Mouse (Mus musculus): ENCODE measurements around the gene Nhp2. TPM values are rescaled to one million over a fixed set of nuclear protein-coding genes. Genes with fewer than 3 reads are reported as not detected.

The Nhp2 gene
- total and polyA plus RNA-seq, 2 experiments from 2014 or later, result 43.9 to 105 TPM

DNA sequence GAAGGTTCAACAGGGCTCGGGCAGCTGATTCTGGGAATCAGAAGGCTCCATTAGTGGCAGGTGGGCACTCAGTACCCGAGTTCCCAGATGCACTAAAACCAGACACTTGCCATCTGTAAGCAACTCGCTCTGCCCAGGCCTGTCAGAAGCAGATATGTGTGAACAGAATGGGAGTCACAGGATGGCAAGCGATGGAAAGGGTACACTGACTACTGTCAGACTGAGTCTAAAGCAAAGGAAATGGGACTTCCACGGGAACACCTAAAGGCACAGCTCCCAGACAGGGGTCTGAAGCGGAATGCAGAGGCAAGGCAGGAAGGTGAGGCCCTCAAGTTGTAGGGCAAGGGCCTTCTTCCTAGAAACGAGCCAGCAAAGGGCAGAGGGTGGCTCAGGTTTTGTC is 26.7 kb downstream of the Nhp2 start:
- no peak for ATAC-seq
- H3K9ac ChIP-seq (replicated peaks; ENCODE audit: low read length), result no peak overlapping the region

DNA sequence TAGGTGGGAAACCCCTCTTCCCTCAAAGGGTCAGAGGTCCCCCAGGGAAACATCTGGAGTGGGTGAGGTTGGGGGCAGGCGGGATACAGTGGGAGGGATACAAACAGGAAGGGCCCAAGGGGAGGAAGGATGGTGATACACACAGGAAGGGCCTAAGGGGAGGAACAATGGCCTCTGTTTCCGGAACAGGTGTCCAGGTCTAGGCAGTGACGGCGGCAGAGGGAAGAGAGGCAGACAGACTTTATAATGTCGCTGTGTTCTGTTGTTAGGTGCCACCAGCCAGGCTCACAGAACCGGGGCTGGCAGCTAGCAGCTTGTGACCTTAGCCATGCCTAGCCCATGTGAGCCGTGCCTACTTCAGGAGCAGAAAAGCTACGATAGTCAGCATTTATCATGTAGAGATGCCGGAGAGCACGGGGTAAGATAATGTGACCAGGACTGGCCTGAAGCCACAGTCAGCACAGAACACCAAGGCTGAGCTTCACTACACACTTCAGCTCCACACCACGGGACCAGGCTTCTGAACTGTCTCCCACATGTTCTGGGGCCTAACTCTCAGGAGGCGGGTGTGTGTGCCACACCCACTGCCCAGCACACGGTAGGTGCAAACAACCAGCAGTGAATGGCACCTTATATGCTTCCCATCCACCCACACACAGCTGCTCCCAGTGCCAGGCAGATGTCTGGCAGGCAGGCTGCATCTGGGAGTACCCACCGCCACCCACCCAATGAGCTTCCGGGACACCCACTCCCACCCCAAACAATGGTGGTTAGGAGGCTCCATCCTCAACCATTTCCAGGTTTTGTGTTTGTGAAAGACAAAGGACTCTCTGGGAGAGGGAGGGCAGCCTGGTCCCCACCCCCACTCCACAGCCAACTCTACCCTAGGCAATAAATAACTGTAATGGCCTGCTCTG is 27.5 kb downstream of the Nhp2 start:
- 80% methylated on average over 15 of the region's 15 CpGs for WGBS
- ATAC-seq, result no peak

More for the DNA sequence above, 26.7 kb downstream of the Nhp2 start:
- DNase-seq (ENCODE audit: low spot score), result no peak
- H3K9me3 ChIP-seq (ENCODE audit: low read length), result no peaks in the 10 kb centered on the region
- no peak overlapping the region for H3K4me3 ChIP-seq (ENCODE audit: low read length)
- peaks cover 4% of the 10 kb centered on the region; the same call in 1 of the 2 replicates for H3K4me1 ChIP-seq (ENCODE audit: insufficient read depth, low read length)
- H3K27me3 ChIP-seq (ENCODE audit: insufficient read depth, low read length), result no peaks in the 10 kb centered on the region
- 83% methylated on average over 7 of the region's 7 CpGs for WGBS
- no peak overlapping the region for H3K4me2 ChIP-seq (ENCODE audit: low read depth, low read length)
- no peak overlapping the region for H3K27ac ChIP-seq
- TF ChIP-seq CTCF (IDR thresholded peaks at IDR 0.05; ENCODE audit: low read depth), result no peak
- H3K36me3 ChIP-seq (ENCODE audit: insufficient read depth, low read length), result peaks cover 5% of the 10 kb centered on the region; the same call in 1 of the 2 replicates

GRCm38 (mm10) chr11:51648566-51648965 is 29.0 kb downstream of the Nhp2 start:
- Histone ChIP-seq H3K27me3 (ENCODE audit: insufficient read depth, low read length) (no peaks in the 10 kb centered on the region), H3K27ac (no peak overlapping the region), H3K4me3 (ENCODE audit: low read length) (no peak overlapping the region), H3K9ac (replicated peaks; ENCODE audit: low read length) (0 out of 2 replicates have a peak overlapping the region, but pooled peaks have one; percentile 81), H3K4me1 (ENCODE audit: insufficient read depth, low read length) (peaks cover 4% of the 10 kb centered on the region; the same call in 1 of the 2 replicates), H3K36me3 (ENCODE audit: insufficient read depth, low read length) (peaks cover 2% of the 10 kb centered on the region; the same call in 1 of the 2 replicates), H3K9me3 (ENCODE audit: low read length) (no peaks in the 10 kb centered on the region), H3K4me2 (ENCODE audit: low read depth, low read length) (peak overlapping the region; percentile 85)
- ATAC-seq (no peak), DNase-seq (ENCODE audit: low spot score) (peak; percentile 31)
- WGBS, result 13% methylated on average over 3 of the region's 3 CpGs
- TF ChIP-seq CTCF (IDR thresholded peaks at IDR 0.05; ENCODE audit: low read depth), result no peak

More for the DNA sequence above, 27.5 kb downstream of the Nhp2 start:
- H3K4me1 ChIP-seq (ENCODE audit: insufficient read depth, low read length), result peaks cover 4% of the 10 kb centered on the region; the same call in 1 of the 2 replicates
- H3K4me2 ChIP-seq (ENCODE audit: low read depth, low read length), result no peak overlapping the region
- H3K9ac ChIP-seq (replicated peaks; ENCODE audit: low read length), result no peak overlapping the region
- H3K4me3 ChIP-seq (ENCODE audit: low read length), result no peak overlapping the region
- no peak for DNase-seq (ENCODE audit: low spot score)
- TF ChIP-seq CTCF (IDR thresholded peaks at IDR 0.05; ENCODE audit: low read depth), result no peak
- no peaks in the 10 kb centered on the region for H3K9me3 ChIP-seq (ENCODE audit: low read length)
- no peak overlapping the region for H3K27ac ChIP-seq
- H3K36me3 ChIP-seq (ENCODE audit: insufficient read depth, low read length), result peaks cover 5% of the 10 kb centered on the region; the same call in 1 of the 2 replicates
- no peaks in the 10 kb centered on the region for H3K27me3 ChIP-seq (ENCODE audit: insufficient read depth, low read length)

DNA sequence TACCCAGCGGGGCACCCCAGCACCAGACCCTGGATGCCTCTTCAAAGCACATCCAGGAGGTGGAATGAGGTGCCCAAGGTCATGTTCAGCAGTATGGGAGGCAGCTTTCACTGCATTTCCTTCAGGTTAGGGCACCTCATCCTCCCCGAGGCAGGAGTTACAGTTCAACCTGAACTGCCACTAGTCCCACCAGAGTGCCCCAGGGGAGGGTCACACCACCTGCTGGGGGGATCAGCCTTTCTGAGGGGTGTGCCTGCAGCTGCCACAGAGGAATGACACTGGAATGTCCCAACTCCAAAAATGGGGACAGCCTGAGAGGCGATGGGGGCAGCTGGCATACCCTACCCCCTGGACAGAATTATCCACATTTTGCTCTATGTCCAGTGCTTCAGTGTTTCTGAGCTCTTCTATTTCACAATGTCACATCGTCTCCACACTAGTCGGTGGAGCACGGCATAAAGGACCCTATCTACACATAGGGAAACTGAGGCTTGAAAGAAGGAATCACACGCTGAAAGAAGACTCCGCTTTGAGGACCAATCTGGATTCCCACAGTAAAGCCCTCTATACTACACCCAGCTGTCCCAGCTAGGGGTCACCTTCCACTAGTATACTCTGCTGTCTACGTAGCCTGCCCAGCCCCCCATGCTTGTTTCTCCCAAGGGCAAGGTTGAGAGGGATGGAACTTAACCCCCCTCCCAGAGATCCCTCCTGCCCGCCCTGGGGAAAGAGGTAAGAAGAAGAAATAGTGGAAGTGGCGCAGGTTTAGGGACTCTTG is 29.8 kb downstream of the Nhp2 start:
- WGBS, result 28% methylated on average over 11 of the region's 11 CpGs
- peak overlapping the region; percentile 72 for H3K4me3 ChIP-seq (ENCODE audit: low read length)
- DNase-seq (ENCODE audit: low spot score), result no peak
- peak overlapping the region; percentile 81; the same call in 1 of the 2 replicates for H3K9ac ChIP-seq (replicated peaks; ENCODE audit: low read length)
- H3K27ac ChIP-seq, result peak overlapping the region; percentile 56; the same call in 1 of the 2 replicates
- no peaks in the 10 kb centered on the region for H3K27me3 ChIP-seq (ENCODE audit: insufficient read depth, low read length)
- no peaks in the 10 kb centered on the region for H3K36me3 ChIP-seq (ENCODE audit: insufficient read depth, low read length)
- H3K9me3 ChIP-seq (ENCODE audit: low read length), result no peaks in the 10 kb centered on the region
- ATAC-seq, result no peak
- peak overlapping the region; percentile 85 for H3K4me2 ChIP-seq (ENCODE audit: low read depth, low read length)
- peaks cover 4% of the 10 kb centered on the region; the same call in 1 of the 2 replicates for H3K4me1 ChIP-seq (ENCODE audit: insufficient read depth, low read length)
- TF ChIP-seq CTCF (IDR thresholded peaks at IDR 0.05; ENCODE audit: low read depth), result no peak

GRCm38 (mm10) chr11:51649889-51650199 is 30.3 kb downstream of the Nhp2 start:
- ATAC-seq, result no peak
- peaks cover 4% of the 10 kb centered on the region; the same call in 1 of the 2 replicates for H3K4me1 ChIP-seq (ENCODE audit: insufficient read depth, low read length)
- H3K9ac ChIP-seq (replicated peaks; ENCODE audit: low read length), result peak overlapping the region; percentile 81
- peak overlapping the region; percentile 85 for H3K4me2 ChIP-seq (ENCODE audit: low read depth, low read length)
- H3K36me3 ChIP-seq (ENCODE audit: insufficient read depth, low read length), result no peaks in the 10 kb centered on the region
- DNase-seq (ENCODE audit: low spot score), result peak; percentile 55
- WGBS, result 1% methylated on average over 7 of the region's 7 CpGs
- H3K27me3 ChIP-seq (ENCODE audit: insufficient read depth, low read length), result no peaks in the 10 kb centered on the region
- peak overlapping the region; percentile 72 for H3K4me3 ChIP-seq (ENCODE audit: low read length)
- H3K27ac ChIP-seq, result peak overlapping the region; percentile 56; the same call in 1 of the 2 replicates
- H3K9me3 ChIP-seq (ENCODE audit: low read length), result no peaks in the 10 kb centered on the region
- TF ChIP-seq CTCF (IDR thresholded peaks at IDR 0.05; ENCODE audit: low read depth), result no peak

DNA sequence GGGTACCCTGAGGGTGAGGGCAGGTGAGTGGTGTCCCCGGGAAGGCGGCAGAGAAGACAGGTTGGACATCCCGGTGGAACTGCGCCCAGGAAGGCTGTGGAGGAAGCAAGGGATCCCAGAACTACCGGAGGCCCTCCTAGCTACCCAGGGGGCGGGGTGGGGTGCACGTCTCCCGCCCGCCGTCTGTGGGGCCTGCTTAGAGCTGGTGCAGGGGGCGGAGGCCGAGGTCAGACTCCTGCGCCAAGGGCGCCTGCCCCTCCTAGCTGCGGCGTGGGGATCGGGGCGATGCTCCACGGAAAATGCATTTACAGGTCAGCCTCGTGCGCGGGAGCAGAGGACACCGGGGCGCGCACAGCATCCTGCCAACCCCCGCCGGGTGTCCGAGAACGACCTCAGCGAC is 30.7 kb downstream of the Nhp2 start:
- H3K27ac ChIP-seq, result peak overlapping the region; percentile 56; the same call in 1 of the 2 replicates
- no peaks in the 10 kb centered on the region for H3K9me3 ChIP-seq (ENCODE audit: low read length)
- under 1% methylated on average over 28 of the region's 30 CpGs for WGBS
- H3K4me2 ChIP-seq (ENCODE audit: low read depth, low read length), result peak overlapping the region; percentile 85
- H3K36me3 ChIP-seq (ENCODE audit: insufficient read depth, low read length), result no peaks in the 10 kb centered on the region
- ATAC-seq (peak; percentile 24; the same call in 1 of the 2 replicates), DNase-seq (ENCODE audit: low spot score) (no peak)
- peak overlapping the region; percentile 72 for H3K4me3 ChIP-seq (ENCODE audit: low read length)
- TF ChIP-seq CTCF (IDR thresholded peaks at IDR 0.05; ENCODE audit: low read depth), result no peak
- H3K9ac ChIP-seq (replicated peaks; ENCODE audit: low read length), result peak overlapping the region; percentile 81
- H3K4me1 ChIP-seq (ENCODE audit: insufficient read depth, low read length), result peaks cover 4% of the 10 kb centered on the region; the same call in 1 of the 2 replicates
- no peaks in the 10 kb centered on the region for H3K27me3 ChIP-seq (ENCODE audit: insufficient read depth, low read length)
